Mouse (Mus musculus) heart, embryonic 15.5 days (tissue): Measurements from ENCODE around the gene Rab26. TPM values are rescaled to one million over a fixed set of nuclear protein-coding genes. Genes with fewer than 3 reads are reported as not detected.

Experiments used
- ATAC-seq: fragments of 200-750 bp; cut with Nextera tagmentation; replicated peaks from 2 replicates; pipeline ENCODE4 v1.8.0; 2017; ENCODE audit warnings: low read depth, moderate TSS enrichment; ENCODE audit not compliant: insufficient number of reproducible peaks, insufficient read depth, low FRiP score
- H3K27ac ChIP-seq: fragments of 300-500 bp; sonication (generic); 2 replicates; pipeline ENCODE4 v1.5.1; 2015; ENCODE audit warnings: mild to moderate bottlenecking, inconsistent platforms
- H3K27me3 ChIP-seq: fragments of 300-500 bp; sonication (generic); 2 replicates; pipeline ENCODE4 v1.6.1; 2015; ENCODE audit warnings: inconsistent platforms
- H3K36me3 ChIP-seq: fragments of 300-500 bp; sonication (generic); 2 replicates; pipeline ENCODE4 v1.6.1; 2015; ENCODE audit warnings: mild to moderate bottlenecking, inconsistent platforms
- H3K4me1 ChIP-seq: fragments of 300-500 bp; sonication (generic); replicated peaks from 2 replicates; pipeline ENCODE4 v1.6.1; 2015; ENCODE audit warnings: inconsistent platforms
- H3K4me2 ChIP-seq: fragments of 300-500 bp; sonication (generic); 2 replicates; pipeline ENCODE4 v1.6.1; 2015; ENCODE audit warnings: inconsistent platforms, mild to moderate bottlenecking, moderate library complexity
- H3K4me3 ChIP-seq: fragments of 300-500 bp; sonication (generic); 2 replicates; pipeline ENCODE4 v1.5.1; 2015; ENCODE audit warnings: mild to moderate bottlenecking, inconsistent platforms
- H3K9ac ChIP-seq: fragments of 300-500 bp; sonication (generic); 2 replicates; pipeline ENCODE4 v1.6.1; 2015; ENCODE audit warnings: mild to moderate bottlenecking, inconsistent platforms
- H3K9me3 ChIP-seq: fragments of 300-500 bp; sonication (generic); replicated peaks from 2 replicates; pipeline ENCODE4 v1.6.1; 2016; ENCODE audit warnings: inconsistent platforms
- WGBS: fragments of 180-500 bp; shearing (Covaris S2); methylation state at CpG from one replicate; pipeline ENCODE4 v1.1.7; 2015; ENCODE audit warnings: mixed read lengths; 5-methylcytosine and 5-hydroxymethylcytosine counted together
- polyA plus RNA-seq: library from polyadenylated mRNA; unstranded; fragments of >200 nt; fragmentation: Nextera tagmentation; extraction: Ambion mirVana; gene quantifications from 2 replicates; pipeline ENCODE4 v1.2.1, GENCODE M21; 2015

Gene Rab26
- 0.97 and 1.2 TPM in 2 replicates for polyA plus RNA-seq

GRCm38 (mm10) chr17:24534160-24534718 lies at the start of gene Rab26:
Gene Rab26, minus strand, starts transcription at chr17:24534210.
- H3K4me2 ChIP-seq: peak within 1 kb of the TSS; percentile 84
- 92% methylated on average over 8 of the region's 8 CpGs for WGBS

GRCm38 (mm10) chr17:24580287-24580686 lies 46.3 kb upstream of the Rab26 start:
- peaks cover 53% of the 10 kb centered on the region for H3K36me3 ChIP-seq
- WGBS: 94% methylated on average over 2 of the region's 2 CpGs
- no peak overlapping the region for H3K4me3 ChIP-seq

More at GRCm38 (mm10) chr17:24534160-24534718, at the start of gene Rab26:
- H3K36me3 ChIP-seq: no peaks in the 10 kb centered on the region; the same call in 1 of the 2 replicates
- H3K9ac ChIP-seq: peak within 1 kb of the TSS; percentile 53
- H3K27ac ChIP-seq: no peak within 1 kb of the TSS
- no peak for ATAC-seq
- 0 out of 2 replicates have a peak, but pooled peaks cover 5% of the 10 kb centered on the region for H3K27me3 ChIP-seq
- no peaks in the 10 kb centered on the region for H3K9me3 ChIP-seq
- H3K4me3 ChIP-seq: peak within 1 kb of the TSS; percentile 45
- peaks cover 31% of the 10 kb centered on the region for H3K4me1 ChIP-seq

GRCm38 (mm10) chr17:24579532-24579931 lies 45.5 kb upstream of the Rab26 start:
- no peak overlapping the region for H3K9ac ChIP-seq
- no peaks in the 10 kb centered on the region for H3K27me3 ChIP-seq
- no peak overlapping the region for H3K27ac ChIP-seq
- peaks cover 51% of the 10 kb centered on the region for H3K36me3 ChIP-seq
- WGBS: 93% methylated on average over 3 of the region's 3 CpGs
- no peaks in the 10 kb centered on the region for H3K9me3 ChIP-seq
- no peak for ATAC-seq
- H3K4me2 ChIP-seq: no peak overlapping the region
- no peaks in the 10 kb centered on the region for H3K4me1 ChIP-seq
- H3K4me3 ChIP-seq: no peak overlapping the region

More at GRCm38 (mm10) chr17:24580287-24580686, 46.3 kb upstream of the Rab26 start:
- Histone ChIP-seq H3K4me2 (no peak overlapping the region), H3K9me3 (no peaks in the 10 kb centered on the region), H3K9ac (no peak overlapping the region), H3K27ac (no peak overlapping the region), H3K27me3 (no peaks in the 10 kb centered on the region), H3K4me1 (no peaks in the 10 kb centered on the region)
- no peak for ATAC-seq

- no peak overlapping the region for H3K27ac ChIP-seq
- ATAC-seq: no peak
- WGBS: 87% methylated on average over 9 of the region's 9 CpGs
- peaks cover 52% of the 10 kb centered on the region for H3K36me3 ChIP-seq
- no peak overlapping the region for H3K4me2 ChIP-seq
- H3K4me3 ChIP-seq: no peak overlapping the region
- no peaks in the 10 kb centered on the region for H3K4me1 ChIP-seq
- no peak overlapping the region for H3K9ac ChIP-seq
- no peaks in the 10 kb centered on the region for H3K27me3 ChIP-seq
- no peaks in the 10 kb centered on the region for H3K9me3 ChIP-seq
Measured at GRCm38 (mm10) chr17:24573811-24574210, 39.8 kb upstream of the Rab26 start.

GRCm38 (mm10) chr17:24572651-24573245 lies 38.7 kb upstream of the Rab26 start:
- H3K4me2 ChIP-seq: no peak overlapping the region
- H3K9me3 ChIP-seq: no peaks in the 10 kb centered on the region
- H3K36me3 ChIP-seq: peaks cover 47% of the 10 kb centered on the region
- no peak overlapping the region for H3K4me3 ChIP-seq
- no peaks in the 10 kb centered on the region for H3K4me1 ChIP-seq
- no peak overlapping the region for H3K9ac ChIP-seq
- 94% methylated on average over 12 of the region's 12 CpGs for whole genome bisulfite sequencing
- no peak overlapping the region for H3K27ac ChIP-seq
- no peak for ATAC-seq
- no peaks in the 10 kb centered on the region for H3K27me3 ChIP-seq

GRCm38 (mm10) chr17:24569837-24570236 lies 35.8 kb upstream of the Rab26 start:
- Histone ChIP-seq H3K36me3 (peaks cover 40% of the 10 kb centered on the region), H3K4me2 (no peak overlapping the region)
- WGBS: 91% methylated on average over 4 of the region's 4 CpGs

GRCm38 (mm10) chr17:24567034-24567779 lies 33.2 kb upstream of the Rab26 start:
- Histone ChIP-seq H3K4me2 (no peak overlapping the region), H3K27me3 (no peaks in the 10 kb centered on the region), H3K9me3 (no peaks in the 10 kb centered on the region), H3K4me3 (no peak overlapping the region), H3K9ac (no peak overlapping the region), H3K27ac (0 out of 2 replicates have a peak overlapping the region, but pooled peaks have one; percentile 13), H3K36me3 (peaks cover 27% of the 10 kb centered on the region), H3K4me1 (peaks cover 25% of the 10 kb centered on the region)
- WGBS: 46% methylated on average over 8 of the region's 8 CpGs
- peak; percentile 36; the same call in 1 of the 2 replicates for ATAC-seq

More at GRCm38 (mm10) chr17:24569837-24570236, 35.8 kb upstream of the Rab26 start:
- Histone ChIP-seq H3K4me3 (no peak overlapping the region), H3K27ac (no peak overlapping the region), H3K4me1 (peaks cover 14% of the 10 kb centered on the region), H3K27me3 (no peaks in the 10 kb centered on the region), H3K9me3 (no peaks in the 10 kb centered on the region), H3K9ac (no peak overlapping the region)
- no peak for ATAC-seq

- no peak for ATAC-seq
- no peak overlapping the region for H3K4me3 ChIP-seq
Measured at GRCm38 (mm10) chr17:24565792-24566191, 31.8 kb upstream of the Rab26 start.

GRCm38 (mm10) chr17:24565092-24565491 lies 31.1 kb upstream of the Rab26 start:
- 86% methylated on average over 3 of the region's 3 CpGs for WGBS
- no peak for ATAC-seq

More at GRCm38 (mm10) chr17:24565792-24566191, 31.8 kb upstream of the Rab26 start:
- peaks cover 18% of the 10 kb centered on the region for H3K36me3 ChIP-seq
- no peaks in the 10 kb centered on the region for H3K27me3 ChIP-seq
- peaks cover 28% of the 10 kb centered on the region for H3K4me1 ChIP-seq
- no peak overlapping the region for H3K27ac ChIP-seq
- no peaks in the 10 kb centered on the region for H3K9me3 ChIP-seq
- no peak overlapping the region for H3K9ac ChIP-seq
- 87% methylated on average over 3 of the region's 3 CpGs for WGBS
- no peak overlapping the region for H3K4me2 ChIP-seq

GRCm38 (mm10) chr17:24564422-24564821 lies 30.4 kb upstream of the Rab26 start:
- 89% methylated on average over 4 of the region's 4 CpGs for WGBS
- no peak overlapping the region for H3K27ac ChIP-seq

More at GRCm38 (mm10) chr17:24565092-24565491, 31.1 kb upstream of the Rab26 start:
- Histone ChIP-seq H3K4me2 (no peak overlapping the region), H3K9ac (no peak overlapping the region), H3K9me3 (no peaks in the 10 kb centered on the region), H3K27me3 (no peaks in the 10 kb centered on the region), H3K27ac (no peak overlapping the region), H3K4me3 (no peak overlapping the region), H3K36me3 (peaks cover 18% of the 10 kb centered on the region), H3K4me1 (peaks cover 35% of the 10 kb centered on the region)

GRCm38 (mm10) chr17:24563638-24564037 lies 29.6 kb upstream of the Rab26 start:
- Histone ChIP-seq H3K27me3 (no peaks in the 10 kb centered on the region), H3K4me2 (no peak overlapping the region), H3K9ac (no peak overlapping the region), H3K4me1 (peaks cover 46% of the 10 kb centered on the region), H3K27ac (no peak overlapping the region), H3K36me3 (peaks cover 4% of the 10 kb centered on the region; the same call in 1 of the 2 replicates), H3K9me3 (no peaks in the 10 kb centered on the region), H3K4me3 (no peak overlapping the region)
- WGBS: 72% methylated on average over 5 of the region's 5 CpGs
- no peak for ATAC-seq

More at GRCm38 (mm10) chr17:24564422-24564821, 30.4 kb upstream of the Rab26 start:
- ATAC-seq: no peak
- H3K9me3 ChIP-seq: no peaks in the 10 kb centered on the region
- H3K9ac ChIP-seq: no peak overlapping the region
- H3K4me2 ChIP-seq: no peak overlapping the region
- H3K36me3 ChIP-seq: peaks cover 12% of the 10 kb centered on the region
- no peaks in the 10 kb centered on the region for H3K27me3 ChIP-seq
- H3K4me1 ChIP-seq: peaks cover 38% of the 10 kb centered on the region
- H3K4me3 ChIP-seq: no peak overlapping the region
